10 mouse cellular contexts compared by ENCODE assay signal in genomic region chr4:45426724-45427457, GRCm38 (mm10). TPM values are rescaled to one million over a fixed set of nuclear protein-coding genes. Genes with fewer than 3 reads are reported as not detected.
DNase-seq lines count a peak whose midpoint lies in the region; ATAC-seq and TF ChIP-seq lines count a peak whose summit lies in the region.
"Had no signal": no experiment of that assay in that cellular context is flagged by ENCODE, and none has a peak within 500 bp of the region (broad histone marks: within the 10 kb centered on the region; RNA-seq: fewer than 3 reads in every experiment).

No protein-coding gene starts in this region.

- TF ChIP-seq CTCF in CH12.LX (conservative IDR thresholded peaks at IDR 0.05 in 1 of 2, IDR thresholded peaks at IDR 0.05 in 1 of 2; ENCODE audit: low read depth in 2 of 2, low read length in 2 of 2) = peak in 1 of 2 experiments; percentile 56; a peak in 2 of 4 replicates

- no peak for TF ChIP-seq POLR2A in CH12.LX (IDR thresholded peaks at IDR 0.05; ENCODE audit: low read depth, low read length)

- H3K4me2 ChIP-seq in hindbrain, embryonic 11.5 days (replicated peaks; ENCODE audit: low read depth, low read length) = no peak overlapping the region
- no peak overlapping the region for H3K4me2 ChIP-seq in hindbrain, embryonic 16.5 days (ENCODE audit: low read length)
- no peak overlapping the region for H3K4me2 ChIP-seq in CH12.LX (ENCODE audit: insufficient read depth, low read depth, poor library complexity, severe bottlenecking)
- no peak overlapping the region for H3K4me2 ChIP-seq in embryonic facial prominence, embryonic 11.5 days (ENCODE audit: low read depth, low read length)
- no peak overlapping the region for H3K4me2 ChIP-seq in midbrain, embryonic 12.5 days (replicated peaks)
- no peak overlapping the region for H3K4me2 ChIP-seq in kidney, embryonic 15.5 days
- H3K4me2 ChIP-seq: stomach, embryonic 15.5 days had no signal

- peak; percentile 53 for TF ChIP-seq RAD21 in CH12.LX (IDR thresholded peaks at IDR 0.05; ENCODE audit: low read depth, low read length)

- no peak overlapping the region for H3K27ac ChIP-seq in hindbrain, embryonic 11.5 days (ENCODE audit: low read depth, low read length)
- H3K27ac ChIP-seq in hindbrain, embryonic 16.5 days (ENCODE audit: low read depth, low read length) = no peak overlapping the region
- H3K27ac ChIP-seq in CH12.LX (ENCODE audit: insufficient read depth, low read depth) = no peak overlapping the region
- H3K27ac ChIP-seq in embryonic facial prominence, embryonic 11.5 days (replicated peaks; ENCODE audit: low read depth, low read length) = no peak overlapping the region
- H3K27ac ChIP-seq in midbrain, embryonic 12.5 days (replicated peaks) = 0 out of 2 replicates have a peak overlapping the region, but pooled peaks have one; percentile 25
- H3K27ac ChIP-seq in kidney, embryonic 15.5 days = no peak overlapping the region
- H3K27ac ChIP-seq: stomach, embryonic 15.5 days had no signal

- no peak overlapping the region for H3K4me3 ChIP-seq in hindbrain, embryonic 11.5 days (ENCODE audit: low read depth, low read length)
- no peak overlapping the region for H3K4me3 ChIP-seq in hindbrain, embryonic 16.5 days (ENCODE audit: low read length)
- H3K4me3 ChIP-seq in CH12.LX (replicated peaks in 1 of 3; ENCODE audit: low read depth in 2 of 3, low read length in 2 of 3, poor library complexity in 1 of 3) = no peak overlapping the region
- H3K4me3 ChIP-seq in embryonic facial prominence, embryonic 11.5 days (ENCODE audit: low read depth, low read length) = no peak overlapping the region
- no peak overlapping the region for H3K4me3 ChIP-seq in midbrain, embryonic 12.5 days
- no peak overlapping the region for H3K4me3 ChIP-seq in kidney, embryonic 15.5 days (replicated peaks)
- H3K4me3 ChIP-seq: stomach, embryonic 15.5 days had no signal

- dilution Hi-C loops in CH12.LX (cut with MboI; ENCODE audit: extremely low pct_ligation_motif_present, extremely low pct_unique_long_range_greater_than_20kb, low sequenced_read_pairs) = no loop called here

- ATAC-seq in hindbrain, embryonic 11.5 days (ENCODE audit: low FRiP score) = peak; percentile 63
- no peak; the same call in 1 of the 2 replicates for ATAC-seq in hindbrain, embryonic 16.5 days
- no peak for ATAC-seq in embryonic facial prominence, embryonic 11.5 days (replicated peaks; ENCODE audit: insufficient number of reproducible peaks, low FRiP score, low TSS enrichment, low read depth)
- ATAC-seq in midbrain, embryonic 12.5 days (ENCODE audit: low FRiP score, low read depth) = peak; percentile 72
- no peak for ATAC-seq in kidney, embryonic 15.5 days (replicated peaks; ENCODE audit: low FRiP score)

- no peaks in the 10 kb centered on the region for H3K79me2 ChIP-seq in CH12.LX (replicated peaks; ENCODE audit: control insufficient read depth, extremely low read depth, insufficient read depth, poor library complexity, severe bottlenecking)

- no peak for TF ChIP-seq EP300 in CH12.LX (IDR thresholded peaks at IDR 0.05; ENCODE audit: low read length)

- peak; percentile 54 for DNase-seq in hindbrain, embryonic 11.5 days (ENCODE audit: low spot score)
- no peak for DNase-seq in CH12.LX (ENCODE audit: extremely low read depth)
- peak; percentile 54 for DNase-seq in embryonic facial prominence, embryonic 11.5 days (ENCODE audit: low spot score)
- no peak for DNase-seq in ovary, postnatal 36 days (ENCODE audit: low spot score)
- no peak for DNase-seq in cerebellum, adult 11 months
- DNase-seq: gastrocnemius, postnatal 36 days had no signal

- 0 out of 2 replicates have a peak, but pooled peaks cover 2% of the 10 kb centered on the region for H3K4me1 ChIP-seq in hindbrain, embryonic 11.5 days (replicated peaks; ENCODE audit: control insufficient read depth, insufficient read depth, low read length)
- H3K4me1 ChIP-seq in hindbrain, embryonic 16.5 days (ENCODE audit: control insufficient read depth, insufficient read depth, low read depth, low read length) = peaks cover 3% of the 10 kb centered on the region
- H3K4me1 ChIP-seq in CH12.LX (ENCODE audit: control insufficient read depth in 1 of 2, insufficient read depth in 2 of 2) = peaks cover 8 to 24% of the 10 kb centered on the region in 2 experiments
- no peaks in the 10 kb centered on the region for H3K4me1 ChIP-seq in embryonic facial prominence, embryonic 11.5 days (ENCODE audit: control insufficient read depth, insufficient read depth, low read length)
- peaks cover 42% of the 10 kb centered on the region for H3K4me1 ChIP-seq in midbrain, embryonic 12.5 days
- peaks cover 16% of the 10 kb centered on the region for H3K4me1 ChIP-seq in kidney, embryonic 15.5 days

- in situ Hi-C loops in CH12.LX (cut with MboI; ENCODE audit: low pct_ligation_motif_present, low pct_unique_long_range_greater_than_20kb, low sequenced_read_pairs) = loop anchor here (5.0 kb wide), 1 partner anchor 100 kb away; no protein-coding TSS in a partner anchor

- H3K27me3 ChIP-seq in hindbrain, embryonic 11.5 days (ENCODE audit: control insufficient read depth, insufficient read depth, low read length) = no peaks in the 10 kb centered on the region
- H3K27me3 ChIP-seq in hindbrain, embryonic 16.5 days (replicated peaks; ENCODE audit: control insufficient read depth, insufficient read depth, low read length) = no peaks in the 10 kb centered on the region
- no peaks in the 10 kb centered on the region for H3K27me3 ChIP-seq in CH12.LX (replicated peaks)
- H3K27me3 ChIP-seq in embryonic facial prominence, embryonic 11.5 days (ENCODE audit: control insufficient read depth, insufficient read depth, low read length) = no peaks in the 10 kb centered on the region
- H3K27me3 ChIP-seq in midbrain, embryonic 12.5 days = peaks cover 25% of the 10 kb centered on the region; the same call in 1 of the 2 replicates
- H3K27me3 ChIP-seq in kidney, embryonic 15.5 days = no peaks in the 10 kb centered on the region
- H3K27me3 ChIP-seq: stomach, embryonic 15.5 days had no signal

- H3K9me3 ChIP-seq in hindbrain, embryonic 11.5 days (ENCODE audit: control insufficient read depth, low read length) = no peaks in the 10 kb centered on the region
- no peaks in the 10 kb centered on the region for H3K9me3 ChIP-seq in hindbrain, embryonic 16.5 days (ENCODE audit: control insufficient read depth, low read length)
- H3K9me3 ChIP-seq in CH12.LX (replicated peaks; ENCODE audit: low read length) = no peaks in the 10 kb centered on the region
- H3K9me3 ChIP-seq in embryonic facial prominence, embryonic 11.5 days (replicated peaks; ENCODE audit: control insufficient read depth, low read length) = no peaks in the 10 kb centered on the region
- H3K9me3 ChIP-seq in midbrain, embryonic 12.5 days = no peaks in the 10 kb centered on the region
- H3K9me3 ChIP-seq in kidney, embryonic 15.5 days (replicated peaks) = no peaks in the 10 kb centered on the region
- H3K9me3 ChIP-seq: stomach, embryonic 15.5 days had no signal

- 48% methylated on average over 13 of the region's 13 CpGs for WGBS in hindbrain, embryonic 11.5 days
- 35% methylated on average over 13 of the region's 13 CpGs for WGBS in hindbrain, embryonic 16.5 days
- 67% methylated on average over 13 of the region's 13 CpGs for WGBS in embryonic facial prominence, embryonic 11.5 days
- WGBS in midbrain, embryonic 12.5 days = 50% methylated on average over 13 of the region's 13 CpGs
- WGBS in kidney, embryonic 15.5 days = 69% methylated on average over 13 of the region's 13 CpGs

- H3K9ac ChIP-seq in hindbrain, embryonic 11.5 days (ENCODE audit: low read depth, low read length) = no peak overlapping the region
- no peak overlapping the region for H3K9ac ChIP-seq in hindbrain, embryonic 16.5 days (ENCODE audit: low read depth, low read length)
- H3K9ac ChIP-seq in CH12.LX (ENCODE audit: insufficient read depth, low read depth) = no peak overlapping the region
- no peak overlapping the region for H3K9ac ChIP-seq in embryonic facial prominence, embryonic 11.5 days (replicated peaks; ENCODE audit: low read length)
- H3K9ac ChIP-seq in midbrain, embryonic 12.5 days (replicated peaks) = no peak overlapping the region
- H3K9ac ChIP-seq in kidney, embryonic 15.5 days = no peak overlapping the region
- H3K9ac ChIP-seq: stomach, embryonic 15.5 days had no signal

- no peaks in the 10 kb centered on the region for H3K36me3 ChIP-seq in hindbrain, embryonic 11.5 days (ENCODE audit: control insufficient read depth, insufficient read depth, low read length)
- no peaks in the 10 kb centered on the region for H3K36me3 ChIP-seq in hindbrain, embryonic 16.5 days (ENCODE audit: control insufficient read depth, insufficient read depth, low read length)
- peaks cover 0 to 89% of the 10 kb centered on the region in 2 experiments for H3K36me3 ChIP-seq in CH12.LX (replicated peaks in 1 of 2; ENCODE audit: control insufficient read depth in 1 of 2, insufficient read depth in 1 of 2, low read length in 1 of 2)
- no peaks in the 10 kb centered on the region for H3K36me3 ChIP-seq in embryonic facial prominence, embryonic 11.5 days (replicated peaks; ENCODE audit: control insufficient read depth, insufficient read depth, low read depth, low read length)
- no peaks in the 10 kb centered on the region for H3K36me3 ChIP-seq in midbrain, embryonic 12.5 days
- no peaks in the 10 kb centered on the region for H3K36me3 ChIP-seq in kidney, embryonic 15.5 days

TF ChIP-seq in CH12.LX, 34 proteins besides CTCF, POLR2A, EP300 and RAD21:
- TF ChIP-seq TCF12 (IDR thresholded peaks at IDR 0.05; ENCODE audit: low read depth, low read length) = no peak
- TF ChIP-seq SMC3 (IDR thresholded peaks at IDR 0.05; ENCODE audit: low read depth, low read length) = peak; percentile 41

RNA-seq across cellular contexts. Expression of gene Slc25a51, which starts 18.3 kb away (rescaled TPM):
- polyA plus RNA-seq in hindbrain, embryonic 11.5 days (2014; fragmentation: Nextera tagmentation; extraction: Ambion mirVana) = 67.1 and 73.3 TPM in 2 replicates
- polyA plus RNA-seq in hindbrain, embryonic 16.5 days (2015; fragmentation: Nextera tagmentation; extraction: Ambion mirVana) = 59.4 and 72.2 TPM in 2 replicates
- total RNA-seq in CH12.LX (2012; rRNA removed) = 30.3 and 44.4 TPM in 2 replicates
- total RNA-seq in CH12.LX (2014; rRNA removed) = 37.1 and 44.7 TPM in 2 replicates
- 26.3 and 27.6 TPM in 2 replicates for polyA plus RNA-seq in CH12.LX (2012; ENCODE audit: insufficient read length, low read depth)
- polyA plus RNA-seq in embryonic facial prominence, embryonic 11.5 days (2014; fragmentation: Nextera tagmentation; extraction: Ambion mirVana) = 72.1 and 78.6 TPM in 2 replicates
- polyA plus RNA-seq in midbrain, embryonic 12.5 days (2016; fragmentation: Nextera tagmentation; extraction: Ambion mirVana) = 80.8 and 87.7 TPM in 2 replicates
- 79.0 and 81.0 TPM in 2 replicates for polyA plus RNA-seq in kidney, embryonic 15.5 days (2015; fragmentation: Nextera tagmentation; extraction: Ambion mirVana)

Comparison
In these comparisons a context has a peak if more than half of its experiments do, and no peak if none do; other contexts are left out.
1. ATAC-seq: peak in hindbrain, embryonic 11.5 days (single experiment) and midbrain, embryonic 12.5 days (single experiment); none in hindbrain, embryonic 16.5 days (single experiment), embryonic facial prominence, embryonic 11.5 days (single experiment) and kidney, embryonic 15.5 days (single experiment).
2. DNase-seq: peak in hindbrain, embryonic 11.5 days (single experiment) and embryonic facial prominence, embryonic 11.5 days (single experiment); none in CH12.LX (single experiment), ovary, postnatal 36 days (single experiment) and cerebellum, adult 11 months (single experiment).